Mouse (Mus musculus) stomach, embryonic 16.5 days (tissue): Measurements from ENCODE around the gene Car8. TPM values are rescaled to one million over a fixed set of nuclear protein-coding genes. Genes with fewer than 3 reads are reported as not detected.
"Not testable (repeated sequence)": the region's sequence is repeated elsewhere in the genome, so short reads cannot be mapped to it uniquely, and the experiment has no call there.

Source experiments
- ATAC-seq: fragments of 200-750 bp; cut with Nextera tagmentation; 2 replicates; pipeline ENCODE4 v1.8.0; 2017; ENCODE audit warnings: moderate number of reproducible peaks, moderate TSS enrichment; ENCODE audit not compliant: insufficient read depth, low FRiP score
- H3K27ac ChIP-seq: fragments of 300-500 bp; sonication (generic); 2 replicates; pipeline ENCODE4 v1.5.1; 2014; ENCODE audit warnings: low read length
- H3K27me3 ChIP-seq: fragments of 300-500 bp; sonication (generic); 2 replicates; pipeline ENCODE4 v1.6.1; 2014; ENCODE audit warnings: low read length, control low read depth, mixed read lengths; ENCODE audit not compliant: control insufficient read depth, insufficient read depth
- H3K36me3 ChIP-seq: fragments of 300-500 bp; sonication (generic); 2 replicates; pipeline ENCODE4 v1.6.1; 2014; ENCODE audit warnings: low read length; ENCODE audit not compliant: control insufficient read depth, insufficient read depth
- H3K4me1 ChIP-seq: fragments of 300-500 bp; sonication (generic); 2 replicates; pipeline ENCODE4 v1.6.1; 2014; ENCODE audit warnings: low read length, control low read depth, mixed read lengths; ENCODE audit not compliant: control insufficient read depth, insufficient read depth
- H3K4me2 ChIP-seq: fragments of 300-500 bp; sonication (generic); 2 replicates; pipeline ENCODE4 v1.6.1; 2014; ENCODE audit warnings: low read depth, low read length, mixed read lengths
- H3K4me3 ChIP-seq: fragments of 300-500 bp; sonication (generic); replicated peaks from 2 replicates; pipeline ENCODE4 v1.5.1; 2014; ENCODE audit warnings: mild to moderate bottlenecking, low read length
- H3K9ac ChIP-seq: fragments of 300-500 bp; sonication (generic); 2 replicates; pipeline ENCODE4 v1.6.1; 2014; ENCODE audit warnings: low read length
- H3K9me3 ChIP-seq: fragments of 300-500 bp; sonication (generic); replicated peaks from 2 replicates; pipeline ENCODE4 v1.6.1; 2016; ENCODE audit warnings: low read length, control low read depth; ENCODE audit not compliant: control insufficient read depth
- WGBS: fragments of 180-500 bp; shearing (Covaris S2); extraction: QIAGEN DNeasy Blood & Tissue Kit; methylation state at CpG from one replicate; pipeline ENCODE4 v1.1.7; 2014; 5-methylcytosine and 5-hydroxymethylcytosine counted together
- microRNA-seq: library from miRNA; unstranded; fragments of <30 nt; microRNA quantifications from one replicate; pipeline ENCODE4, GENCODE M21; 2016
- polyA plus RNA-seq: library from polyadenylated mRNA; unstranded; fragments of >200 nt; fragmentation: Nextera tagmentation; extraction: Ambion mirVana; gene quantifications from 2 replicates; pipeline ENCODE4 v1.2.1, GENCODE M21; 2015

Car8 gene
- polyA plus RNA-seq, 1 experiment from 2014 or later = 12.8 TPM

DNA sequence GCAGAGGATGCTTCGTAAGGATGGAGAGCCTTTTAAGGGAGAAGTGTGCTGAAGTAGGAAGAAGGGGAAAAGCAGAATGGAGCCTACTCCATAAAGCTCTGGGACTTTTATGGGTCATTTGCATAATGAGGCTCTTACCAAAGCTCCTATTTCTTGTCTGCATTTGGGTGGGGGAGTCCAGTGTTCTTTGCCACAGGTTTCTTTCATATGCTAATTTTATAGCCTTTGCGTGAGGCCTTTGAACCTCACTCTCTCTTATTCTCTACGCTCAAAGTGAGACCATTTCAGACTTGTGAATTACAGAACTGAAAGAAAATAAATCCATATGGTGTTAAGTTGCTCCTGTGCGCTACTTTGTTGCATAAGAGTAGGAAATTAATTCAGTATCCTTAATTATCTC lies 140.8 kb downstream of the Car8 start:
- Histone ChIP-seq H3K27me3 (no peaks in the 10 kb centered on the region), H3K4me2 (no peak overlapping the region), H3K9ac (no peak overlapping the region), H3K4me3 (no peak overlapping the region), H3K27ac (no peak overlapping the region), H3K36me3 (no peaks in the 10 kb centered on the region), H3K4me1 (no peaks in the 10 kb centered on the region), H3K9me3 (no peaks in the 10 kb centered on the region)
- ATAC-seq = no peak
- WGBS = 72% methylated on average over 4 of the region's 4 CpGs

DNA sequence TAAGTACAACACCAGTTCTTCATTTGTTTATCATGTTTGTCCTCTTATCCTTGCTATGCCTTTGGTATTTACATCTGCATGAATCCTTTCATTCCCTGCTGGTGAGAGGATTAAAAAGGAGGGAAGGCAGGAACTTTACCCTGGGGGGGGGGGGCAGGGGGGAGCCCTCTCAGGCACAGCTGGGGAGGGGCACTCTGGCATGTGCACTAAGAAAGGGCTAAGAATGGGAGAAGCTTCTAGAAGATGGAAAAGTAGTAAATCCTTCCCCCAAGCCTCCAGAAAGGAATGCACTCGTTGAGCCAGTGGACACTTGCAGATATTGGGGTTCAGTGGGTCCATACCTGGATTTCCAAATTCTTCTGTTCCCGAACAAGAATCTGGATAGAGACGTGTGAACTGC lies 141.2 kb downstream of the Car8 start:
- Histone ChIP-seq H3K27me3 (no peaks in the 10 kb centered on the region), H3K4me2 (no peak overlapping the region), H3K9ac (no peak overlapping the region), H3K27ac (no peak overlapping the region), H3K9me3 (no peaks in the 10 kb centered on the region), H3K4me3 (no peak overlapping the region), H3K4me1 (no peaks in the 10 kb centered on the region), H3K36me3 (no peaks in the 10 kb centered on the region)
- WGBS = 78% methylated on average over 3 of the region's 3 CpGs
- ATAC-seq = no peak

DNA sequence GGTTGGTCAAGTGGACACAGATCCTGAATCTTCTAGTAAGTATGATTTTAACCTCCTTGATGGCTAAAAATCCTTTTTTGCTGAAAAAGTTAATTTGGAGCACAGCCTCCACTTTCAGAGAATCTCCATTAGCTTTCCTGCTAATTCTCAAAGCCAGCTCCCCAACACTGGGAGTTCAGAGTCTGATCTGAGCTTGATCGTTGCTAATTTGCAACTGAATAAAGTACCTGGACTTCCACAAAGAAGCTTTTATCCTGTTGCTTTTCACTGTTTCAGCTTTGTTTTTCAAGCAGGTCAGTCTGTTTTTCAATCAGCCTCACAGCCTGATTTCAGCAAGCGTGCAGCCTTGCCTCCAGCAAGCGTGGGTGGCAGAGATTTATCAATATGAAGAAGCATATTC lies 145.3 kb downstream of the Car8 start:
- not testable (repeated sequence) for H3K4me2 ChIP-seq, H3K27me3 ChIP-seq, H3K4me1 ChIP-seq, H3K4me3 ChIP-seq, H3K27ac ChIP-seq, H3K9ac ChIP-seq, ATAC-seq, H3K9me3 ChIP-seq, H3K36me3 ChIP-seq
- 90% methylated on average over 3 of the region's 3 CpGs for WGBS

Small RNAs within 50 kb of the gene (microRNA-seq; reads per million reads assigned to microRNA genes)
- gene Gm25355 = not detected
